Mouse (Mus musculus) stomach, postnatal 0 days (tissue): Measurements from ENCODE around the gene Ttll6.

Source experiments
- CTCF ChIP-seq: IDR thresholded peaks from 2 replicates; pipeline ENCODE4 v1.5.1; 2016; ENCODE audit warnings: antibody characterized with exemption, low read depth, mild to moderate bottlenecking, moderate library complexity
- EP300 ChIP-seq: optimal IDR thresholded peaks from 2 replicates; pipeline ENCODE3; 2016; ENCODE audit warnings: antibody characterized with exemption

DNA sequence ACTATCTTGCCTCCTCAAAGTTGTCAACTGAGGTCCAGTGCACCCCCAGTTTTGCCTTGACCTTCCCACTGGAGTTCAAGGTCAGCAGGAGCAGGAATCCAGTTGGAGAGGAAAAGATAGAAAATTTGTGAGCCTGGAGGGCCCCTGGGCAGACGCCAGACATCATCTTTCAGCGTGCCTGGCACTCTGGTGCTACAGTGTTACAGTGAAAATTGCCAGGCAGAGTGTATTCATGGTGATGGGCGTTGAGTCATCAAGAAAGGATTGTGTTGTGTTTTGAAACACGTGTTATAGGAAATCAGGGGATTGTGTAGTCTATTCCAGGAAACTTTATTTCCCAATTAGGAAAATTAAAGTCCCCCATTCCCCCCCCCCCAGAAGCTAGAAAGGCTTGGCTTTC lies 10.2 kb downstream of the Ttll6 start:
- TF ChIP-seq CTCF, result no peak
- TF ChIP-seq EP300, result no peak
